Mouse (Mus musculus): Measurements from ENCODE around the gene Gm20388. TPM values are rescaled to one million over a fixed set of nuclear protein-coding genes. Genes with fewer than 3 reads are reported as not detected.
A peak's percentile ranks its signal among the peaks of the same experiment; 100 is the strongest.

The Gm20388 gene
- total and polyA plus RNA-seq, 3 experiments: 0.02 to 0.05 TPM; not detected in 1

- Histone ChIP-seq H3K27me3 (ENCODE audit: insufficient read depth, low read length) (peaks cover 65% of the 10 kb centered on the region), H3K4me1 (ENCODE audit: insufficient read depth, low read depth, low read length) (peaks cover 12% of the 10 kb centered on the region), H3K36me3 (replicated peaks) (no peaks in the 10 kb centered on the region), H3K9me3 (replicated peaks) (no peaks in the 10 kb centered on the region), H3K4me3 (ENCODE audit: low read depth, low read length) (no peak overlapping the region)
- TF ChIP-seq TAL1 (conservative IDR thresholded peaks at IDR 0.05; ENCODE audit: low read depth, low read length): no peak
- TF ChIP-seq CTCF (IDR thresholded peaks at IDR 0.05; ENCODE audit: low read depth, low read length): no peak
- TF ChIP-seq POLR2AphosphoS5 (IDR thresholded peaks at IDR 0.05; ENCODE audit: insufficient replicate concordance, low read depth, low read length): no peak
- TF ChIP-seq GATA2 (IDR thresholded peaks at IDR 0.05; ENCODE audit: borderline replicate concordance, low read depth, low read length): no peak
- TF ChIP-seq GATA1 (IDR thresholded peaks at IDR 0.05; ENCODE audit: borderline replicate concordance, low read length): no peak
- ATAC-seq (ENCODE audit: extremely low read depth, insufficient number of reproducible peaks, low FRiP score, poor library complexity, severe bottlenecking): no peak
- DNase-seq (ENCODE audit: low spot score): no peak
Measured at GRCm38 (mm10) chr8:120067936-120068668, 157.5 kb downstream of the Gm20388 start.

GRCm38 (mm10) chr8:120071684-120072083 is 161.0 kb downstream of the Gm20388 start:
- no peaks in the 10 kb centered on the region for H3K9me3 ChIP-seq (replicated peaks)
- peaks cover 15% of the 10 kb centered on the region for H3K4me1 ChIP-seq (ENCODE audit: insufficient read depth, low read depth, low read length)
- no peak overlapping the region for H3K4me3 ChIP-seq (ENCODE audit: low read depth, low read length)
- TF ChIP-seq GATA2 (IDR thresholded peaks at IDR 0.05; ENCODE audit: borderline replicate concordance, low read depth, low read length) (no peak), CTCF (IDR thresholded peaks at IDR 0.05; ENCODE audit: low read depth, low read length) (peak; percentile 97)
- DNase-seq (ENCODE audit: low spot score) (peak; percentile 49), ATAC-seq (ENCODE audit: extremely low read depth, insufficient number of reproducible peaks, low FRiP score, poor library complexity, severe bottlenecking) (peak; percentile 52)
- peaks cover 69% of the 10 kb centered on the region for H3K27me3 ChIP-seq (ENCODE audit: insufficient read depth, low read length)
- H3K36me3 ChIP-seq (replicated peaks): no peaks in the 10 kb centered on the region

GRCm38 (mm10) chr8:120072259-120072658 is 161.6 kb downstream of the Gm20388 start:
- ATAC-seq (ENCODE audit: extremely low read depth, insufficient number of reproducible peaks, low FRiP score, poor library complexity, severe bottlenecking) (peak; percentile 35), DNase-seq (ENCODE audit: low spot score) (no peak)
- H3K36me3 ChIP-seq (replicated peaks): no peaks in the 10 kb centered on the region
- peaks cover 17% of the 10 kb centered on the region for H3K4me1 ChIP-seq (ENCODE audit: insufficient read depth, low read depth, low read length)
- H3K9me3 ChIP-seq (replicated peaks): no peaks in the 10 kb centered on the region
- TF ChIP-seq POLR2AphosphoS5 (IDR thresholded peaks at IDR 0.05; ENCODE audit: insufficient replicate concordance, low read depth, low read length) (no peak), TAL1 (conservative IDR thresholded peaks at IDR 0.05; ENCODE audit: low read depth, low read length) (no peak), GATA1 (IDR thresholded peaks at IDR 0.05; ENCODE audit: borderline replicate concordance, low read length) (no peak), GATA2 (IDR thresholded peaks at IDR 0.05; ENCODE audit: borderline replicate concordance, low read depth, low read length) (no peak), CTCF (IDR thresholded peaks at IDR 0.05; ENCODE audit: low read depth, low read length) (no peak)
- H3K4me3 ChIP-seq (ENCODE audit: low read depth, low read length): no peak overlapping the region
- H3K27me3 ChIP-seq (ENCODE audit: insufficient read depth, low read length): peaks cover 66% of the 10 kb centered on the region

GRCm38 (mm10) chr8:120072827-120073226 is 162.2 kb downstream of the Gm20388 start:
- no peak for ATAC-seq (ENCODE audit: extremely low read depth, insufficient number of reproducible peaks, low FRiP score, poor library complexity, severe bottlenecking)
- no peak for DNase-seq (ENCODE audit: low spot score)
- Histone ChIP-seq H3K4me3 (ENCODE audit: low read depth, low read length) (no peak overlapping the region), H3K36me3 (replicated peaks) (no peaks in the 10 kb centered on the region), H3K4me1 (ENCODE audit: insufficient read depth, low read depth, low read length) (peaks cover 17% of the 10 kb centered on the region), H3K27me3 (ENCODE audit: insufficient read depth, low read length) (peaks cover 64% of the 10 kb centered on the region), H3K9me3 (replicated peaks) (no peaks in the 10 kb centered on the region)
- TF ChIP-seq CTCF (IDR thresholded peaks at IDR 0.05; ENCODE audit: low read depth, low read length) (no peak), GATA1 (IDR thresholded peaks at IDR 0.05; ENCODE audit: borderline replicate concordance, low read length) (no peak), TAL1 (conservative IDR thresholded peaks at IDR 0.05; ENCODE audit: low read depth, low read length) (no peak), POLR2AphosphoS5 (IDR thresholded peaks at IDR 0.05; ENCODE audit: insufficient replicate concordance, low read depth, low read length) (no peak), GATA2 (IDR thresholded peaks at IDR 0.05; ENCODE audit: borderline replicate concordance, low read depth, low read length) (no peak)

GRCm38 (mm10) chr8:120074516-120074915 is 163.9 kb downstream of the Gm20388 start:
- DNase-seq (ENCODE audit: low spot score) (no peak), ATAC-seq (ENCODE audit: extremely low read depth, insufficient number of reproducible peaks, low FRiP score, poor library complexity, severe bottlenecking) (no peak)
- TF ChIP-seq TAL1 (conservative IDR thresholded peaks at IDR 0.05; ENCODE audit: low read depth, low read length): no peak
- no peak for TF ChIP-seq POLR2AphosphoS5 (IDR thresholded peaks at IDR 0.05; ENCODE audit: insufficient replicate concordance, low read depth, low read length)
- TF ChIP-seq GATA1 (IDR thresholded peaks at IDR 0.05; ENCODE audit: borderline replicate concordance, low read length): no peak
- TF ChIP-seq GATA2 (IDR thresholded peaks at IDR 0.05; ENCODE audit: borderline replicate concordance, low read depth, low read length): no peak
- no peak for TF ChIP-seq CTCF (IDR thresholded peaks at IDR 0.05; ENCODE audit: low read depth, low read length)
- Histone ChIP-seq H3K27me3 (ENCODE audit: insufficient read depth, low read length) (peaks cover 58% of the 10 kb centered on the region), H3K9me3 (replicated peaks) (no peaks in the 10 kb centered on the region), H3K36me3 (replicated peaks) (no peaks in the 10 kb centered on the region), H3K4me1 (ENCODE audit: insufficient read depth, low read depth, low read length) (peaks cover 17% of the 10 kb centered on the region), H3K4me3 (ENCODE audit: low read depth, low read length) (no peak overlapping the region)

- ATAC-seq (ENCODE audit: extremely low read depth, insufficient number of reproducible peaks, low FRiP score, poor library complexity, severe bottlenecking) (no peak), DNase-seq (ENCODE audit: low spot score) (no peak)
- TF ChIP-seq GATA2 (IDR thresholded peaks at IDR 0.05; ENCODE audit: borderline replicate concordance, low read depth, low read length) (no peak), CTCF (IDR thresholded peaks at IDR 0.05; ENCODE audit: low read depth, low read length) (no peak), GATA1 (IDR thresholded peaks at IDR 0.05; ENCODE audit: borderline replicate concordance, low read length) (no peak), TAL1 (conservative IDR thresholded peaks at IDR 0.05; ENCODE audit: low read depth, low read length) (no peak), POLR2AphosphoS5 (IDR thresholded peaks at IDR 0.05; ENCODE audit: insufficient replicate concordance, low read depth, low read length) (no peak)
- Histone ChIP-seq H3K4me1 (ENCODE audit: insufficient read depth, low read depth, low read length) (peaks cover 17% of the 10 kb centered on the region), H3K9me3 (replicated peaks) (no peaks in the 10 kb centered on the region), H3K4me3 (ENCODE audit: low read depth, low read length) (no peak overlapping the region), H3K36me3 (replicated peaks) (peaks cover 4% of the 10 kb centered on the region), H3K27me3 (ENCODE audit: insufficient read depth, low read length) (peaks cover 57% of the 10 kb centered on the region)
Measured at GRCm38 (mm10) chr8:120075347-120075746, 164.7 kb downstream of the Gm20388 start.

Measured in G1E (cell line).